Mouse (Mus musculus) urinary bladder, postnatal 4 days (tissue): ENCODE data around the gene Gse1.
A peak's percentile ranks its signal among the peaks of the same experiment; 100 is the strongest.
"Not testable (repeated sequence)": the region's sequence is repeated elsewhere in the genome, so short reads cannot be mapped to it uniquely, and the experiment has no call there.

ENCODE experiments used
- DNase-seq, 2 experiments: peaks; one replicate each; pipeline ENCODE4 v3.0.0; 2021 to 2022; ENCODE audit warnings: low spot score in 2 of 2

Gse1 gene

GRCm38 (mm10) chr8:120322956-120323448 lies 94.7 kb downstream of the Gse1 start:
- peak in 1 of 2 experiments; percentile 45 for DNase-seq

GRCm38 (mm10) chr8:120324555-120324954 lies 96.3 kb downstream of the Gse1 start:
- no peak for DNase-seq

DNA sequence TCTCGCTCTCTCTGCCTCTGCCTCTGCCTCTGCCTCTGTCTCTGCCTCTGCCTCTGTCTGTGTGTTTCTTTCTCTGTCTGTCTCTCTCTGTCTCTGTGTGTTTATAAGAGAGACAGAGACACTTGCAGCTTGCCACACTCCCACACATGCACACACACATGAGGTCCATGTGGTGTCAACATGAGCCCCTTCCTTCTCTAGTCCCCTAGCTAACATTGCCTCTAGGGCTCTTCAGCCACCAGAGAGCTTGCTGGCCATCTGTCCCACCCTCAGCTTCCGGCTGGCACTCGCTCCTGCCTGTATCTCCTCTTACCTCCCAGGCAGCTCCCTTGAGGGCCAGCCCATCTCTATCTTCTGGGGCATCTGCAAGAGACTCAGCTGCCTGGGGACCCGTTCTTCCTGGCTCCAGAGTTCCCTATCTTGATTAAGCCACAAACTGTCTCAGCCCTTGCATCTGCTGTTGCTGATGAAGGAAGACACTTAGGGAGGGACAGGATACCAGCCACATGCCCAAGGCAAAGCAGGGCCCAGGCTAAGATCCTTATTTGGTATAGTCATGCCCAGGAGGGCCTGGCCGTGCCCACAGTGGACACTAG lies 97.0 kb downstream of the Gse1 start:
- no peak for DNase-seq

DNA sequence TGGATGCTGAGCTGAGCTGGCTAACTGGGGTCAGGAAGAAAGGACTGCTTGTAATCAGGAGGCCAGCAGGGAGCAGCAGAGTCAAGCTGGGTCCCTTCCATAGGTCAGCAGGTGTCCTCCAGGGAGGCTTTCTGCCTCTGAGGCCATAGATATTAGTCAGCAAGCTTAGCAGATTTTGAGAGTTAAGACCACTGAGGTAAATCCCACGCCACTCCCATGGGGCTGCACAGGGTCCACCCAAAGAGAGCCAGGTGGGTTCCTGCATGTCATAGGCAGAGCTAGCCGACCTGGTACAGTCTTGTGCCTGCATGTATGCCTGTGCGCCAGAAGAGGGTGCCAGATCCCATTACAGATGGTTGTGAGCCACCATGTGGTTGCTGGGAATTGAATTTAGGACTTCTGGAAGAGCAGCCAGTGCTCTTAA lies 98.9 kb downstream of the Gse1 start:
- DNase-seq: no peak

GRCm38 (mm10) chr8:120328361-120329022 lies 100.2 kb downstream of the Gse1 start:
- no peak for DNase-seq

DNA sequence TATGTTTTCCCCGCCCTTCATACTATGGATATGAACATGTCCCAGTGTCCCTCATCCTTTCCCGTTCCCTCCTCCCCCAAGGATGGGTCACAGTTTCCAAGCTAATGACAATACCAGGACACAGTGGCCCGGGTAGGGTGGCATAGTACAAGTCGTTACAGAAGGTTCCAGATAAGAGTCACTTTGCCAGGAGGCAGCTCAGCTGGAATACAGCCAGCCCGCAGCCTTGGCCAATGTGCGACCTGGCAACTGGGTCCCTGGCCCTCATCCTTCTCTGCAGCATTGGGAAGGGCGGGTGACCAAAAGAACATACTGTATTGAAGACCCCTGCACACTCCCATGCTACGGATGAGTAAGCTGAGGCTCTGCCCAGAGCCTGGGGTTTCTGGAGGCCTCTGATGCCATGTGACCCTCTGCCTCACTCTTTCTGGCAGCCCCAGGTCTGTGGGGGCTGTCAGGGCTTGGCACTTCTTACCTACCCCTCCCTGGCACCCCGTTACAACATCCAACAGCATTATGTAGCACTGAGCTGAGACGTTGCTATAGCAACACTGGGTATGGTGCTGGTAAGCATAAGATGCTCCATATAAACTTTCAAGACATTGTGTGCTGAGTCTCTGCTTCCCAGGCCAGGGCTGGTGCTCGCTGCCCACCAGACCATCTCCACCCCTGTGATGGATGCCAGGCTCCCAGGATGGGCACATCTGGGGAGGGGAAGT lies 100.9 kb downstream of the Gse1 start:
- no peak for DNase-seq

DNA sequence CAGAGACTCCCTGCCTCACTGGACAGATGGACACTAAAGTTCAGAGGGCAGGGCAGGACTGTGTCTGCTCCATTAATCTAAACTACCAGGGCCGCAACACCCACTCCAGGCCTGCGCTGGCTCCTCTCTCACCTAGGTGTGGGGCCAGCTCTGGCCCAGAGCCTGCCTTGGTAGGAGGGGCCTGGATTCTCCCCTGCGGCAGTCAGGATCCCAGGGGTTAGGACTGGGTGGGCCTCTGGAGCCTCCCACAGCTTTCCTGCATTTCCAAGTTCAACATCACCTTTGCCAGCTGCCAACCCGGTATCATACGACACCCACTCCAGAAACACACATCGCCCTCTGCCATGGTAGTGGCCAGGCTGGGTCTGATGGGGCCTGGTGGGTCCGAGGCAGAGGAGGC lies 102.8 kb downstream of the Gse1 start:
- no peak for DNase-seq

- no peak for DNase-seq
These were observed 104.3 kb downstream of the Gse1 start for GRCm38 (mm10) chr8:120332379-120333229.

DNA sequence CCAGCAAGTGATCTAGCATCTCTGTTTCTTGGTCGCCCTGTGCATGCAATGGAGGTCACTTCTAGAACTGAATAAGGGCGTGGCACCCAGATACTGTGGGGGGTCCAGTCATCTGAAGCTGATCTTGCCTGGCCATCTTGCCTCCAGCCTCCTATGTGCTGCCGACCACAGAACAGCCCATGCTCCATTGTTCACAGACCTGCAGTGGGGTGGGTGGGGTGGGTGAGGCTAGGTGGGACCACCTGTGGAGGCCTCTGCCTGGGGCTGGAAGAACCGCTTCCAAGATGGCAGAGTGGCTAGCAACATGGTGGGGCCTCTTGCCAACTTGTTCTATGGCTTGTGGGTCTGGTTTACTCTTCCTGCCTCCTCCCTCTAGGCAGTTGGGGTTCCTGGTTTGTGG lies 105.4 kb downstream of the Gse1 start:
- no peak for DNase-seq

- not testable (repeated sequence) for DNase-seq
These were observed 106.0 kb downstream of the Gse1 start for GRCm38 (mm10) chr8:120334261-120334660.

DNA sequence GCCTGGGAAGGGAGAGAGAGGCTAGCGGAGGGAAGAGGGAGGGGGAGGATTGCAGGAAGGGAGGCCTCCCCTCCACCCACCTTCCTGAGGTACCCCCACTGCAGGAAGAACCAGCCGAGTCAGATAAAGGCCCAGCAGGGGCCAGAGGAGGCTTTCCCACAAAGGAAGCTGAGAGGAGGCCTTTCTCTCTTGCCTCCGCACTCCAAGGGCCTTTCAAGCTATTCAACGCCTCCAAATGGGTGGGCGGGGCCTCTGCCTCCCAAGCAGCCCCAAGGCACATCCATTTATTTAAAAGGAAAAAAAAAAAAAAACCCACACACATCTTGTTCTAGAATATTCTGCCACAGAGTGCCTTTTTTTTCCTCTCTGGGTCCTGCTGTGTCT lies 106.6 kb downstream of the Gse1 start:
- no peak for DNase-seq

GRCm38 (mm10) chr8:120335262-120336086 lies 107.2 kb downstream of the Gse1 start:
- DNase-seq: no peak

DNA sequence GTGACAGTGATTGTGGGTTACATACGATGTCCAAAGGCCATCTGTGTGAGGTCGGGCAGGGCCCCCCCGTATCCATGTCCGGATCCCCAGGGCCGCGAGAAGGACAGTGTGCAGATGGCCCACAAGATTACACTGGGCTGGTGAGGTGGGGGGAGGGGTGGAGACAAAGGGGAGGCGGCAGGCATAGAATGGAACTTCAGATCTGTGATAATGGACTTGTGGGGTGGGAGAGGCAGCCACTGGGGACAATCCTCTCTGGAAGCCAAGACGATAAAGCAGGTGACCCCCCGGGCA lies 107.8 kb downstream of the Gse1 start:
- DNase-seq: no peak

- DNase-seq: no peak
These were observed 108.8 kb downstream of the Gse1 start for GRCm38 (mm10) chr8:120336909-120337555.

- no peak for DNase-seq
These were observed 109.4 kb downstream of the Gse1 start for GRCm38 (mm10) chr8:120337627-120338026.

- no peak for DNase-seq
These were observed 110.4 kb downstream of the Gse1 start for GRCm38 (mm10) chr8:120338678-120339077.

DNA sequence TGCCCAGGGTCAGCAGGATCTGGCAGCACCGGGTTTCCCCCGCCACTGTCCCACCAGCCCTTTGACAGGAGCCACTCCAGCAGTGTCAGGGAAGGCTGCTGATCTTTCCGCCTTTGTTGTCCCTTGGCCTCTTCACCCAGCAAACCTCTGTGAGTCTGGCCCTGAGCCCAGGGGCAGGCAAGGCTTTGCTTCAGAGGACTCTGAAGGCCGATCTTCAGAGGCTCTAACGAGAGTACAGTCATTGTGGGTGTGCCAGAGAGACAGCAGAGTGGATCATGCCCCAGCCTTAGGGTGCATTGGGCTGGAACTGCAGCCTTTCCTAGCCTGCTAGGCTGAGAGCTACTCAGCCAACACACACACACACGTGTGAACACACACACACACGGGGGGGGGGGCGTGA lies 111.5 kb downstream of the Gse1 start:
- DNase-seq: no peak

GRCm38 (mm10) chr8:120341124-120341523 lies 112.9 kb downstream of the Gse1 start:
- DNase-seq: no peak

- no peak for DNase-seq
These were observed 114.7 kb downstream of the Gse1 start for GRCm38 (mm10) chr8:120342847-120343548.

GRCm38 (mm10) chr8:120343582-120343981 lies 115.3 kb downstream of the Gse1 start:
- DNase-seq: no peak
